Mouse (Mus musculus) ovary, postnatal 10 days (tissue): Measurements from ENCODE around the gene Cdk6.
A peak's percentile ranks its signal among the peaks of the same experiment; 100 is the strongest.

ENCODE experiments used
- DNase-seq: peaks from one replicate; pipeline ENCODE4 v3.0.0; 2022; ENCODE audit warnings: low spot score

Cdk6 gene

GRCm38 (mm10) chr5:3486579-3487282 is 145.4 kb downstream of the Cdk6 start:
- DNase-seq: no peak

- no peak for DNase-seq
Observed at GRCm38 (mm10) chr5:3488146-3488774, 147.0 kb downstream of the Cdk6 start.

GRCm38 (mm10) chr5:3490358-3490757 is 149.1 kb downstream of the Cdk6 start:
- no peak for DNase-seq

DNA sequence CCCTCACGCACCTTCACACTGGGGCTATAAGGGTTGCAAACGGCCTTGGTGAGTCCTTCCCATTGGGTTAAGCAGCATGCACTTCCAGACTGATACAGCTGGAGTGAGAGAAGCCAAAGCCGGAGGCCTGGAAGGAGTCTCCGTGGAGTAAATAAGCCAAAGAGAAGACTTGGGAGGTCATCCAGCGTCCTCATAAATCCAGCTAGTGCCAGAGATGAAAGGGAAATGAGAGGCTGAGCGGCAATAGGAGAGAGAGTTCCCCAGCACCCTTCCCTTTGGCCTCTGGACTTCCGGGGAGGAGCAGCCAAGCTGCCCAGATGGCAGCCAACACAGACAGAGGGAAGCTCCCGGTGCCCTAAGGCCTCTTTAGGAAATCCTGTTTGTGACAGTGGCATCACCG is 149.8 kb downstream of the Cdk6 start:
- peak; percentile 28 for DNase-seq

DNA sequence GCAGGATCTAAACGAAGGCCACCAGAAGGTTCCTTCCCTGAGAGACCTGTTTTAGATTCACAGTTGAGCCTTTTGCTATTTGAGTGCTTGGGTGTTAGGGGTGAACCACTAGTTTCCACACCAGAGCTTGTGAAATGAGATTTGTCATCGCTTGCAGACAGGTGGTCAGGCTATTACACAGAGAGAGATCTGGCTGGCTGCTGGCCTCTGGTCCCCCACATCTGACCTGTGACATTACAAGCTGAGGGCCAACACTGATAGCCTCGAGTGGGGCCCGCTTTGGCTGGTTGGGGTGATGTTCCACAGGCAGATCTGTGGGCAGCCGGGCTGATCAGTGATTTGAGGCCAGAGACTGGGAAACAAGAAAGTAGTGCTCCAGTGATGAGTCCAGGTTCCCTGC is 150.6 kb downstream of the Cdk6 start:
- no peak for DNase-seq

GRCm38 (mm10) chr5:3492776-3493636 is 151.7 kb downstream of the Cdk6 start:
- no peak for DNase-seq

- DNase-seq: no peak
Observed at GRCm38 (mm10) chr5:3493968-3494367, 152.7 kb downstream of the Cdk6 start.

DNA sequence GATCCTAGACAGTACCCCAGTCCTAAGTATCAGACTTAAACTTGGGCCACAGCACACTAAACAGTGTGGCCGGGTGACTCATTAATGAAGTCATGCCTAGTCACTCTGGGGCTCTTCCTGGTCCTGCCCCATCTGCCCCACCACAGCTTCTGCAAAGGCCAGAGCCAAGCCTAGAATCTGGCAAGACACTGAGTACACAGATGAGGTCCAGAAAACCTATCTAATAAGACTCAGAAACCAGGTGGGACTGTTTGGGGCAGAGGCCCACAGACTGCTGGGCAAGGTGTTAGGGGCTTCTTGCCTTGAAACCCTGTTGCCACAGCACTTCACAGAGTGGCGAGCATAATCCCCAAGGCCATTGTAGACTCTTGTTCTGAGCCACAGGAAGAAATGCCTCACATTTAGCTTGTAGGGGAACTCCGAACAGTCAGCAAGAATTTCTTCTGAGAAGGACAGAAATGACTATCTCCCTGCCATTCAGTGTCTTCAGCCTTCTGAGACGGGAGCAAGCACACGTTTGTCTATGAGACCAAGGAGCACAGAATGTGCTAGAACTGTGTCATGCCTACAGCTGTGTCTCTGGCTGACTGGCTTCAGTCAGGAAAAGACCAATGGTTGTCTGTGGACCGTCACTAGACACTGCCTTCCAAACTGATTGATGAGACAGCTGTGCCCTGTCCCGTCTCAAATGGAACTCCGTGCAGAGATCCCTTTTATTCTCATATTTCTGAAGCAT is 153.3 kb downstream of the Cdk6 start:
- no peak for DNase-seq

GRCm38 (mm10) chr5:3497505-3497925 is 156.2 kb downstream of the Cdk6 start:
- no peak for DNase-seq

DNA sequence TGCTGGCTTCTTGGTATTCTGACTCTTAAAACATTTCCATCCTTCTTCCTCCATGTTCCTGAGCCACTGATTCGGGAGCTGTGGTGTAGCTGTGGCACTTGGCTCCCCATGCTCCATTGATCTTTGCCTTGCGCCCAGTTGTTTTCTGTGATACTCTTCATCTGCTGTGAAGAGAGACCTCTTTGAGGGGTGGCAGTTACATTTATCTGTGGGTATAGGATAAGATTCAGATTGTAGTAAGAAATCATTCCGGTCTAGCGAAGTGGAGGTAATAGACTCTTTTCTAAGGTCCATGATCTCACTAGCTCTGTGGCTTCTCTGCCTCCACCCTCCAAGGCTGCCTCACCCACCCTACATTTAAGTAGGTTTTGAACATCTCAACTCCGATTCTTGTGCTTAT is 159.0 kb downstream of the Cdk6 start:
- DNase-seq: no peak

DNA sequence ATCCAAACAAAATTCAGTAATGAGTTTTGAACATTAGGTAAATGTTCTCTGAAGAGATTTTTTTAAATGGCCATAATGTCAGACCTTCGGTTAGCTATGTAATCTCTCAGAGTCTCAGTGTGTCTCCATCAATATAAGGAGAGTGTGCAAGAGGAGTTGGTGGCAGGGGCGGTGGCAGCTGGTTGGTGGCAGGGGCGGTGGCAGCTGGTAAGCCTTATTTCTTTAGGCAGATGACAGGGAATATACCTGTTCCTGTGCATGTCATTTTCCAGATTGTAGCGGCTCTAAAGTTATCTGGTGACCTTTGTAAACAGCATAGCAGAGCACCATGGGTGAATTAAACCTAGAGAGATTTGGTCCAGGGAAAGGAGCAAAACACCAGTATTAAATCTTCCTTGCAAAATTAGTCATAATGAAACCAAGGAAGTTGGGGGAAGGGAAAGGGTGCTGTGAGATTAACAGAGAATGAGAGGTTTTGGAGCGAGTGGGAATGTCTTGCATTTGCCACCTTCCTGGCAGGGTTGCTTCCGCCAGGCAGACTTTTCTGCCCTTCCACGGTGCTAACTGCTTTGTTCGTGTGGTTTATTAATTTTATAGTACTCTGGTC is 159.8 kb downstream of the Cdk6 start:
- DNase-seq: no peak

DNA sequence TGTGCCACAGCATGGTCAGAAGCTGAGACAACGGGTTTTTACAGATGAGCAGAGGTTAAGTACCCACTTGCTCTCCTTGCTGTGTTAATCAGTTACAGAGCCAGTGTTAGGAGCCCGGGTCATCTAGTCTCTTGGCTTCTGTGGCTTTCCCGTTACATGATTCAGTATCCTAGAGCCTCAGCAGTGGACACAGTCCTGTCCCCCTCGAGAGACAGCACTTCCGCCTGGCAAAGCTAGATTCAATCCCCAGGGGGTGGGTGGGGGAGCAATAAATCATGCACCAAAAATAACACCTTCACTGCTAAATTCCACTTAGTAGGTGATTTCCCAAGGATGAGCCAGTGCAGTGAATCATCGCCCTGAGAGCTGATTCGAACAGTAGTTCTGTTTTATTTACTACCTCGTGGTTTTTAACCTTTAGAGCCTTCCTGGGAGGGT is 160.3 kb downstream of the Cdk6 start:
- no peak for DNase-seq

DNA sequence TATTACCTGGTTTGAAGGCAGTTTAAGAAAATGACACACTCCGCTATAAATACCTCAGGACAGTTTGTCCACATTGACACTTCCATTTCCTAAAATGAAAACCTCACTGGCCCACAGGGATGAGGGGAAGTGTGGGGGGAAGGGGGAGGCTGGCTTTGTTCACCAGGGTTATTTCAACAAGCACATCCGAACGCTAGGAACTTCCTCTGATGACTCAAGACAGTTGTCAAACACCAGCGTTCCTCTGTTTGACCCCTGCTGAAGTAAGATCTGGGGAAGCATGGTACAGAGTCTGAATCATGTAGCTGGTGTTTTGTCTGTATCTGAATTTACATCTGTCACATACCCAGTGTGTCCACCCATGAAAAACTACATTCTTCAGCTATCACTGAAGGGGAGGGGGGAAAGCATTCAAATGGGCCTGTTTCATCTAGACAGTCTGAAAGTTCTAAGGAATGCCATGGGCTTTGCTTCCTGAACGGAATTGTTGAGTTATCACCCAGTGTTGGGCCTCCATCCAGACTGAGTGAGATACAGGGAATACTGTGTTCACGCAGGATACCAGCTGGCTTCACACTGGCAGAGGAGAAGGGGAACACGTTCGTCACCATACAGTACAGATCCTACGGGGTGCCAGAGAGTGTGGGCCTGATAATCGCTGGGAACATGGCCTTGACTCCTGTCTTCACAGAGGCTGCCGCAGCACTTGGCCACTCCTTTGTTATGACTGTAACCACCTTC is 161.5 kb downstream of the Cdk6 start:
- DNase-seq: no peak

DNA sequence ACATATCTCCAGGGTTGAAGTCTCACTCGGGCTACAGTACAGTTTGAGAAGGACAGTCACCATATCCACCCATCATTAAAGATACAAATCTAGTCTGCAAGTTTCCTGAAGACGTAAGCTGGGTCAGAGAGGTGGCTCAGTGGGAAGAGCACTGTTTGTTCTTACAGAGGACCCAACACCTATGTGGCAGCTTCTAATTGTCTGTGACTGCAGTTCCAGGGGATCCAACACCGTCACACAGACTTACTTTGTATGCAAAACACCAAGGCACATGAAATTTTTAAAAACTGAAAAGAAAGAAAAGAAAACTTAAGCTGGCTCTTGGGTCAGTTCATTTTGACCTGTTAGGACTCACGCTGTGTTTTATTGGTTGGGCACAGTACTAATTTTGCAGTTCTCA is 162.1 kb downstream of the Cdk6 start:
- DNase-seq: no peak

DNA sequence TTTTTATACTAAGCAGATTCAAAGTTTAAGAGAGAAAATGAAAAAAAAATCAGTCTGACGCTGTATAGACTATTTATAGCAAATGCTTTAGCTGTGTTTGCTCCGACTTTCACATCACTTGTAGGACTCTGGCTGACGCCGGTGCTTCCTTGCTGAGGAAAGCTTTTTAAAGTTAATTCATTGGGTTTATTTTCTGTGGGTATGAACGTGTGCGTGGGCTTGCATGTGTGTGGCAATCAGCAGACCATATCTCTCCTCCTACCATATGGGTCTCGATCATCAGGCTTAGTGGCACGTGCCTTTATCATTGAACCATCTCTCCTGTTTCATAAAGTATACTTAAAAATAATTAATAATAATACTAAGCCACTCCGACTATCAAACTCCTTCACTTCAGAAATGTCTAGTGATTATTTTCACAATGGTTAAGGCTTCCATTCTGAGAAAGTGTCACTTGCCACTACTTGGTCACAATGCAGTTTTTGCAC is 162.6 kb downstream of the Cdk6 start:
- no peak for DNase-seq

DNA sequence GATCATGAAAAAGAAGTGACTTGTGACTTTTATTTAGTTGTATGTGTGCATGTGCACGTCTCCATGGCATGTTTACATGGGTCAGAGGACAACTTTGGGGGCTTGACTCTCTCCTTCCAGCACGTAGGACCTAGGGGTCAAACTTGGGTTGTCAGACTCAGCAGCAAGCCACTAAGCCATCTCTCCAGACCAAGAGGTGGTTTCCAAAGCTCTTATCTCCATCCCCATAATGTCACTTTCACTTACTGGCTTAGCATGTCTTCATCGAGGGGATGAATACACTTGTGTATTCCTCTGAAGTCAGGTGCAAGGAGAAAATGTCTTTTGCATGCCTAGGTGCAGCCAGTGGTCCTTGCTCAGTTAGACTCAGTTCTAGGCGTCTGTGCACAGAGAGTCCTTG is 163.2 kb downstream of the Cdk6 start:
- no peak for DNase-seq

DNA sequence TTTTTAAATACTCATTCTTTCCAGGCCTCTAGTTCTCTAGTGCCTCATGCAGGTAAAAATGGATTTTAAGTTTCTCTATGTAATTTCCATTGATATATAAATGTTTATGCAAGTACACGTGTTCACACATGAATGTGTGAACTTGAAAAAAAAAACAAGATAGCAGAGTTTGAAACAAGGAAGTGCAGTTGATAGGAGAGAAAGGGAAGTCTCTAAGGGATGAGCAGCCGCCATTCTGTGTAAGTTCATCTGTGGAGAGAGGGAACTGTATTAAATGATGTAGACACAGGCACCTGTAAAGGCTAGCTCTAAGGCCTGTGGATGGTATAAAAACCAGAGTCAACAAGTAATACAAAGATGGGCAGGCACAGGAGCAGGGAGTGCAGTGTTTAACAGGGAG is 164.3 kb downstream of the Cdk6 start:
- DNase-seq: no peak

DNA sequence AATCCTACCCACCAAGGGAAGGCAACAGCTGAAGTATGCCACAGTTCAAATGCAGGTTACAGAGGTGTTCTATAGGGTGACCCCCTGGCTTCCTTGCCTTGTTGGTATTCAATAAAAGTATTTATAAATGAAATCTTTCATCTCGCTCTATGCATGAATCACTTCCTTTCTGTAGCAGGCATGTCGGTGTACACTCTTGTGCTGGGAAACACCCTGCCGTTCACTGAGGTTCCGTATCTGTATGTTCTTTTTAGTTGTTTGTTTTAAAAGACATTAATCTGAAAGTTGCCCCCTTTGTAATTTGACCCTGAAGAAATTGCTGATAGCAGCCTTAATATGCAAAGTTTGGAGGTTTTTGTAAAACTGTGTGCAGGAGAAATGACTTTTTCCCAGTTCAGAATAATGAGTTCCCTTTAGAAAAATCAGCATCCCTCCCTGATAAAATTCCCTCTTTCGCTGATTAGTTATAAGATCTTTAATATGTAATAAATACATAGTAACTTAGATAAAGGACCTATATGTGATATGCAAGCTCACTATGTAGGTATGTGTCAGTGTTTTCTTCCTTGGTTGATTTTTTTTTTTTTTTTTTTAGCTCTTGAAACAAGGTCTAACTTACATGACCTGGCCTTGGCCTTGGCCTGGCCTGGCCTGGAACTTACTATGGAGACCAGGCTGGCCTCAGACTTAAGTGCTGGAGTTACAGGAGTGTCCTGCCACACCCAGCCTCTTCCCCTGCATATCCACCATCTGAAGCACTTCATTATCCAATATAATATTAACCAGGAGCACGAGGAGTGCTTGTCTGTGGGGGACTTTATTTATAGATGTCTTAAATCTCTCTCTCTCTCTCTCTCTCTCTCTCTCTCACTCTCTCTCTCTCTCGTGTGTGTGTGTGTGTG is 167.4 kb downstream of the Cdk6 start:
- DNase-seq: no peak

GRCm38 (mm10) chr5:3509503-3509902 is 168.2 kb downstream of the Cdk6 start:
- DNase-seq: no peak
